Mouse (Mus musculus): ENCODE data around the gene Rgs6.

Rgs6 gene

DNA sequence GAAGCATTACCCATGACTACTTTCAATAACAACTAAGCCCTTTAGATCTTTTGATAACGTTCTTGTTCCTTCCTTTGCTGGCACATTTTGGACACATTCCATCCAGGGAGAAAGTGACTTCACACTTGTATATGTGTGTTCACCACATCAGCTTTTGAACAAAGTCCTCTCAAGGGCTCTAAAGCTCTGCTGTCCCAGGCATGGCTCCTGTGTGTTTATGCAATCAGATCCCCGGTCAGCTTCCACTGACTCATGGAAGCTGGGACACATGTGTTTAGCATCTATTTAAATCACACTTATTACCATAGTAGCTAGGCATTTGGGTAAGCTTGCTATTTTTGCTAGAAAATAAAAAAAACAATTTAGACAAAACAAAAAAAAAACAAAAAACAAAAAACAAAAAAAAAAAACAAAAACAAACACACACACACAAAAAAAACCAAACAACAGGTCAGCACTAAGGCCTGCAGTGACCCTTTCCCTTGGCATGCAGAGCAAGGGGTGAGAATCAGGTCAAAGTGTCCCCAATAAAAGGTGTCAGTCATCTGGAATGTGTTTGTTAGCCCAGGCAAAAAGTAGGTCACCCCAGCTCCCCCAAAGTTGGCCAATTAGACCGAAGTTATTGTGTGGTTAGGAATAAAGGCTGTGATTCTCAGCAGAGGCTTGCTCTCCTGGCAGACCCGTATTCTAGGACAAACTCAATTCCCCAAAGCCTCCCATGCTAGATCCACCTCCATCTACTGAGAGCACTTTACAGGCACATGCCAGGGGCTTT lies 267.4 kb downstream of the Rgs6 start:
- DNase-seq (ENCODE audit: extremely low spot score), result peak; percentile 1

- DNase-seq (ENCODE audit: extremely low spot score), result no peak
Observed at GRCm38 (mm10) chr12:82865686-82866085, 277.6 kb downstream of the Rgs6 start.

DNA sequence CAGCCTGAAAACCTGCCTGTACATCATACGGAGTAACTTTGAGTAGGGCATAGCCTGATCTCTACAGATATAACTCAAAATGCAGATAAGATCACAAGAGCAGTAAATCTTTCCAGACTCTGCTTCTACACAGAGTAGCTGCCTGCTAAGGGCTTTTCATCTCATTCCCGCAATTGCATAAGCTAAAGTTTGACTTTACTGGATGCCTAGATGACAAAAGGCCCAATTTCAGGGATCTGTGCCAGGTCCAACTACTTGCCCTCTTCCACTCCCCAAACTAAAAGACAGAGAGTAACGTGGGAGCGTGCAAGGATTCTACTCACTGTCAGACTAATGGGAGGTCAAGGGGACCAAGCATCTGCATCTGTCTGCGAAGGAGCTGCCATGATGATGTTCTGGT lies 292.6 kb downstream of the Rgs6 start:
- no peak for DNase-seq (ENCODE audit: extremely low spot score)

DNA sequence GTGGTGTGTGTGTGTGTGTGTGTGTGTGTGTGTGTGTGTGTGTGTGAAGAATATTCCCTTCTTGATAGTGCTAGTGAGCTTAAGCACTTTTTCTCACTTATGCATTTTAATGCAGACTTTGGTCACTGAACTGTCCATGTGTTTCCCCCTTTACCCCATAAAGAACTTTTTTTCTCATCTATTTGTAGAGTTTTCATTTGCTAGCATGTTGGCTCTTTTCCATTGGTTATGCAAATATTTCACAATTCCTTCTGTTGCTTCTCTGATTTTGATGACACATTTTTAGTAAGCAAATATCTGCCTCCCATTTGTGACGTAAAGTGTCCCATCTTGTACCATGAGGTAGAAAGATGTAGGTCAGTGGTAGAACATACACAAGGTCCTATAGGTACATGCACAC lies 295.0 kb downstream of the Rgs6 start:
- DNase-seq (ENCODE audit: extremely low spot score), result no peak

- no peak for DNase-seq (ENCODE audit: extremely low spot score)
Observed at GRCm38 (mm10) chr12:82894971-82895838, 307.1 kb downstream of the Rgs6 start.

- no peak for DNase-seq (ENCODE audit: extremely low spot score)
Observed at GRCm38 (mm10) chr12:82905773-82906172, 317.7 kb downstream of the Rgs6 start.

GRCm38 (mm10) chr12:82910846-82911245 lies 322.8 kb downstream of the Rgs6 start:
- no peak for DNase-seq (ENCODE audit: extremely low spot score)

DNA sequence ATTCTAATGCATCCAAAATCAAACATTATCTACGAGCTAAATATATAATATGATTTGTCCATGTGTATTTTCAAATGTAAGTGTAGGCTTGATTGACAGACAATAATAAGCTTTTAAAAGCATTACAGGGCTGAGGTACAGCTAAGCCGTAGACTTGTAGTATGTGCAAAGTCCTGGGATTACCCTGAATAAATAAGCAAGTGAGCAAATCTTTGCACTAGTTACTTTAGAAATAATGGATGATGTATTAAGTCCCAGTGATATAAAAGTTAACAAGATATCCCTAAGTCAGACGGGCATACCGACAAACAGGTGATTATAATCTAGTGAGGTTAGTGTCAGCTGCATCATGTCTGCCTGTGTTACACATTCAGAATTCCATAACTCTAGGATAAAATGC lies 326.0 kb downstream of the Rgs6 start:
- no peak for DNase-seq (ENCODE audit: extremely low spot score)

- DNase-seq (ENCODE audit: extremely low spot score), result no peak
Observed at GRCm38 (mm10) chr12:82920146-82920545, 332.1 kb downstream of the Rgs6 start.

DNA sequence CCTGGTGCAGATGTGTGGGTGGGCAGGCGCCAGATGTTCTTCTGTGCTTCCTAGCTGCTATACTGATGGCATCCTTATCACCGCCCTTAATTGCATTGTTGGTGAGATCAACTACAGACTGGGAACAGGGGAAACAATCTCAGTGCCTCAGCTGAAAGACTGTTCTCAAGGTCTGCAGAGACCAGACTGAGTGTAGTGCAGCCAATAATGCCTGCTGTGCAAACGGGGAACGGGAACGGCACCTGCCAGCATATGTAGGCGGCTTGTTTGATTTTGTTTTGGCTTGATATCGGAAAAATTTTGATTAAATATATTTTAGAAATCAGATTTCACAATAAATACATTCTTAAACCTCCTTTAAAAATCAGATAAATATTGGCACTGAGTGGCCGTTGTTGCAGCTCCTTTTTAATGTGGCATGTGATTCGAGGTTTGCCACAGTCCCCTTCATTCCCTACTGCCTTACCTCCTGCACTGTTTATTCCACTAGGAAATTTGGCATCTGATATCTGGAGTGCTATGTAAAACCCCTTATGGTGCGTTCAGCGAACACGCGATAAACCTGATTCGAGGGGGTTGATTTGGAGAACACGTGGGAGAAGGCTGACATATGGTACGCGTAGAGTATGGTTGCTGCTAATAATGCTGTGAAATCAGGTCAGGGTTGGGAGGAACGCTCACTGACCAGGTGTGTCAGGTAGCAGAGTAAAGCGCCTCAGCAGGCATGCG lies 333.4 kb downstream of the Rgs6 start:
- no peak for DNase-seq (ENCODE audit: extremely low spot score)

DNA sequence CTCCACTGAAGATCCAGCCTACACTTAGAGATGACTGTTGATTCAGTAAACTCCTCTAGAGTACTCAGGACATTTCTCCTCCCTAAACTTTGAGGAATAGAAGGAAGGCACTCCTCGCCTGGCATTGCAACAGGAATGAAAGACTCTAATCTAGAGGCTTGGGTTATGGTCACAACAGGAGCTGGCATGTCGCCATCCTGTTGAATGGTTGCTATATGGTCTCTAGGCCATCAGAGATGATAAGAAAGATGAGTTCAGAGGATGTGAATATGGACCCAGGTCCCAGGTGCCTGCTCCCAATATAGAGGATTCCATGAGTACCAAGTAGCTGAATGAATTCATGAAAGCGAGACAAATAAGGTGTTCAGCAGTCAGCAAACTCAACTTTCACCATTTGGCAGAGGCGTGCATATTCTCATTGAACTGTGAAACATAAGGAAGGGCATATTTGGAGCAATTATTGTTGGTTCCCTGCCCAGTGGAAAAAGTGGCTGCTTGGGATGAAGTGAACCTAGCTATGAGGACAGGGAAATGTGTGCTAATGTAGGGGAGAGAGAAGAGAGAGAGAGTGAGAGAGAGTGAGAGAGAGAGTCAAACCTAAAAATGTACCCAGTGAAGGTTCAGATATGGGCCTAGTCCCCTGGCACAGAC lies 334.9 kb downstream of the Rgs6 start:
- no peak for DNase-seq (ENCODE audit: extremely low spot score)

DNA sequence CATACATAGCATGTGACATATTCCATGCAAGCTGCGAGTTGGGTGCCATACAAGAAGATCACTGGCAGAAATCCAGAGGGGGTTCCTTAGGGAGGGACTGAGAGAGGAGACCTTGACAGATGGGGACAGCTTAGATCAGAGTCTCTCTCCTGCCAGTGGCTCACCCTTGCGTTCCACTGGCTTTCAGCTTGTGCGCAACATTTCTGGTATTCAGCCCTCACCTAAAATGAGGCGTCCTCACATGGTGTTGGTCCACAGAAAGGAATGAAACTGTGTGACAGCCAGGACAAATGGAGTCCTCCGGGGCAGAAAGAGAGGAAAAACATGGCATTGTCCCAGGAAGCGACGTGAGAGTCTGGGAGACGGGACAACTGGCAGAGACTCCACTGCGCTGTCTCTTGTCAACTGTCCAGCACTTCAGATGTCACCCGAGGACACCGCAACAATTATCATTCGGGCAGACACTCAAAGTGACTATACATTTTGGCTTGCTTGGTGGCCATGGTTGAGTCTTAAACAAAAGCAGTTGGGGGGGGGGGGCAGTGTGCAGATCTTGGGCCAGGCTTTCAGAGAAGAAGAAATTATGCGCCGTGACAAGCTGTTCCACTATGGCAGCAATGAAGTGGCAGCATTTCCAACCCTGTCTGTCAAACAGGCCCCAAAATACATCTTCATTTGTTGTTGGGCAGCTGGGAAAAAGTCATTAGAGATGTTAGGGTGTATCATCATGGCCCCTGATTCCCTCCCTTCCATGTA lies 344.8 kb downstream of the Rgs6 start:
- no peak for DNase-seq (ENCODE audit: extremely low spot score)

DNA sequence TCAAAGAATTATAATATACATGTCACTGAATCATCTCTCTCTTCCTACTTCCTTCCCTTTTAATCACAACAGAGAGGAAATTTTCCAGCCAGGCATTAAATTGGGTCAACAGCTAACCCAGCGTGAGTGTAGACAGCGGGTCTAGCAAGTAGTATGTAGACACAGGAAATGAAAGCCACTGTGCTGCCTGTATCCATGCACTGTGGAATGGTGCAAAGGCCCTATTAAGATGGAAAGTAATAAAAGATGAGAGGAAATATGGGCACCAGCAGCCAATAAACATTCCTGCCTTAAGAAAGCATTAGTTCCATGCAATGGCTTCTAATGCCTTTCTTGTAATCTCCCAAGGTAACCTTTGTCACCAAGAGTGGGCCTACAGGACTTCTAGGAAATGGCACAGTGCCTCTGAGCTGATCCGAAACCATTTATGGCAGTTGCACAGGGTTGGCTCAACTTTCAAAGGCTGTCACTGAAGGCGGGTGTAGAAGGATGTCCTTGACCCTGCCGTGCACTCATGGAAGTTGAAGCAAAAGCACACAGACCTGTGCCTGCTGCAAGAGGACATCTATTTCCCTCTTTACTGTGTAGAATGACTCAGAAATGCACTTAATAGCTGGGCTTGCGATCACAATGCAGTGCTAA lies 347.1 kb downstream of the Rgs6 start:
- DNase-seq (ENCODE audit: extremely low spot score), result no peak

DNA sequence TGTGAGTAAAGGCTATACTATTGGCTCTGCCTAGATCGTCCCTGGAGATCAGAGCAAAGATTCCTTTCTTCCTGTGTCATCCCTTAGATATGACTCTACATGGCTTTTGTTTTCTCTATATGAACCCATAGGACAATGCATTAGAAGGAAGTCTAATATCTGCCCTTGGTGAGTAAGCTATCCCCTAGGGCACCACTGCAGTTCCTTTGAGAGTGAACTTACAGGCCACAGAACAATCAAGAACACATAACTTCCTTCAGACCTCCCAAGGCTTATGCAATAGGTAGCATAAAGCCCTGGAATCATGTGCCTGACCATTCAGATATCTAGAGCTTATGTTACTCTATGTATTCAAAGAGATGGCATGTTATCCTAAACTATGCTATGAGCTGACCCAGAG lies 347.7 kb downstream of the Rgs6 start:
- no peak for DNase-seq (ENCODE audit: extremely low spot score)

- DNase-seq (ENCODE audit: extremely low spot score), result no peak
Observed at GRCm38 (mm10) chr12:82940461-82940860, 352.4 kb downstream of the Rgs6 start.

DNA sequence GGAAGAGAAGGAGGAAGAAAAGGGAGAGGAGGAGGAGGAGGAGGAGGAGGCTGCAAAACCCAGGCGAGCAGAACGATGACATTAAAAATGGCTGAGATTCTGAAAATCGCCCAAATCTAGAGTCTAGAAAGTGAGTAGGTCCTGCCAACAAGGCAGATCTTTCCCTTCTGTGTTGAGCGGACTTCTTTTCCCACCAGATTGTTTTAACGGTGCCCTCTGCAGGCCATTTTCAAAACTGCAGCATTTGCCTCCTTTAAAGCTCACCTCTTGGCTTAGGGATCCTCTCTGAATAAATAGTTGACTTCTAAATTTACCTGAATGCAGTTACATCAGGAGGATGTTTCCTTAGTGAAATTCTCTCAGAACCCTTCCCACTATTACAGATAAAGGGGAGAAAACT lies 358.4 kb downstream of the Rgs6 start:
- peak; percentile 76 for DNase-seq (ENCODE audit: extremely low spot score)

- DNase-seq (ENCODE audit: extremely low spot score), result no peak
Observed at GRCm38 (mm10) chr12:82961111-82961510, 373.0 kb downstream of the Rgs6 start.

- DNase-seq (ENCODE audit: extremely low spot score), result no peak
Observed at GRCm38 (mm10) chr12:82961852-82962251, 373.8 kb downstream of the Rgs6 start.

DNA sequence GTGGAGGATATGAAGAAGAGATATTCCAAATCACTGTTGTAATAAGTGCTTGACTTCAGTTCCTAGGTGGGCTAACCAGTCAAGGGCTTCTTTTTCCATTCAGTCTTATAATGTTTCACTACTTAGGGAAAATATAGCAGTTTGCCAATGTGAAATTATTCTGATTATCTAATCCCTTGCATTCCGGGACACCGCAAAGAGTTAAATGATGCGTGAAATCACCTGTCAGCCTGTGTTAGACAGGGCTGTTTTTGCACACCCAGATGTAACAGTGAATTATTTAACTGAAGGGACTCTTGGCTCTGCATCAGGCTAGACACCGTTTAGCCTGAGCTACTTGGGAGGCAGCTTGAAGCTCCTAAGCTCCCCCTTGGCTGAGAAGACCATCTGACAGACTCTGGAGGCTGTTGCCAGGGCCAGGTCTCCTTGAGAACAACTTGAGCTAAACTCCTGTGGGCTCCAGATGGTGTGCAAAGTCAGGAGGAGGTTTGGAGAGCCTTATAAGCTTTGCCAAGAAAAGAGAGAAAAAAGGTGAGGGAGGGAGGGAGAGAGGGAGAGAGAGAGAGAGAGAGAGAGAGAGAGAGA lies 382.5 kb downstream of the Rgs6 start:
- DNase-seq (ENCODE audit: extremely low spot score), result no peak

GRCm38 (mm10) chr12:82971176-82971575 lies 383.1 kb downstream of the Rgs6 start:
- DNase-seq (ENCODE audit: extremely low spot score), result no peak
